Mouse (Mus musculus): ENCODE measurements around the gene Ube2j2. TPM values are rescaled to one million over a fixed set of nuclear protein-coding genes. Genes with fewer than 3 reads are reported as not detected.

Ube2j2 gene
- total and polyA plus RNA-seq, 3 experiments: 121 to 172 TPM; not detected in 1

DNA sequence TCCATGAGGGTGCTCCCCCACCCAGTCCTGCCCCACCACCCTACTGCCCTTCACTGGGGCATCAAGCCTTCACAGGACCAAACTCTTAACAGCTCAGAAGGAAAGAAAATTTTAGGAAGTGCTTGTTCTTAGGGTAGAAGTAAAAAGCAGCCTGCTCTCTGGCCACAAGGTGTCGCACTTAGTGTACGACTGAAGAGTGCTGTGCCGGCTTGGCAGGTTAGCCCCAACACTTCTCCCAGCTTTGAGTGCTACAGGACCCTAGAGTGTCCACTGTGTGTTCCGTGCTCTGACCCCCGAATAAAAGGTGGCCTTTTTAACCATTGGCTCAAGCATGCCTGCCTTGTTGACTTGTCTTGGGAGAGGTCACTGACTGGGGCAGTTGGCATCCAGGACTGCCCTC lies 15.6 kb downstream of the Ube2j2 start:
- Histone ChIP-seq H3K27ac (ENCODE audit: control insufficient read depth, low read depth, low read length) (no peak overlapping the region), H3K79me2 (ENCODE audit: control insufficient read depth, insufficient read depth, low read length, poor library complexity) (no peaks in the 10 kb centered on the region; the same call in 1 of the 2 replicates), H3K27me3 (ENCODE audit: control insufficient read depth in 1 of 2, insufficient read depth in 2 of 2, low read length in 2 of 2) (no peaks in the 10 kb centered on the region), H3K9ac (ENCODE audit: control insufficient read depth, low read depth, low read length, poor library complexity, severe bottlenecking) (peak overlapping the region; percentile 25; the same call in 1 of the 2 replicates), H3K4me1 (ENCODE audit: control insufficient read depth in 1 of 2, insufficient read depth in 2 of 2, low read length in 2 of 2) (peaks cover 0 to 5% of the 10 kb centered on the region in 2 experiments; a peak in 2 of 4 replicates), H3K9me3 (replicated peaks; ENCODE audit: insufficient read depth, low read length) (no peaks in the 10 kb centered on the region), H3K4me3 (ENCODE audit: control insufficient read depth in 1 of 2, insufficient read depth in 1 of 2, low read depth in 2 of 2, low read length in 2 of 2) (no peak overlapping the region), H3K36me3 (ENCODE audit: control insufficient read depth in 1 of 2, insufficient read depth in 2 of 2, low read length in 2 of 2) (peaks cover 6 to 11% of the 10 kb centered on the region in 2 experiments)
- TF ChIP-seq RAD21 (IDR thresholded peaks at IDR 0.05; ENCODE audit: low read depth, low read length) (peak; percentile 73), GABPA (IDR thresholded peaks at IDR 0.05; ENCODE audit: low read depth, low read length) (no peak), HCFC1 (IDR thresholded peaks at IDR 0.05; ENCODE audit: low read depth, low read length) (0 out of 2 replicates have a peak, but pooled peaks have one; percentile 35), USF2 (IDR thresholded peaks at IDR 0.05; ENCODE audit: borderline replicate concordance in 1 of 2, insufficient read depth in 1 of 2, low read depth in 1 of 2, low read length in 2 of 2) (no peak), EP300 (IDR thresholded peaks at IDR 0.05; ENCODE audit: low read depth in 1 of 2, low read length in 2 of 2) (no peak), ZMIZ1 (IDR thresholded peaks at IDR 0.05; ENCODE audit: low read depth, low read length) (no peak), MAX (IDR thresholded peaks at IDR 0.05; ENCODE audit: low read length) (no peak), SMC3 (IDR thresholded peaks at IDR 0.05; ENCODE audit: low read depth, low read length) (peak; percentile 78), MAFK (IDR thresholded peaks at IDR 0.05; ENCODE audit: borderline replicate concordance, low read depth, low read length) (no peak), CHD2 (IDR thresholded peaks at IDR 0.05; ENCODE audit: low read length) (no peak), ZNF384 (IDR thresholded peaks at IDR 0.05; ENCODE audit: low read depth, low read length) (no peak), CTCF (IDR thresholded peaks at IDR 0.05 in 2 of 3, conservative IDR thresholded peaks at IDR 0.05 in 1 of 3; ENCODE audit: control insufficient read depth in 1 of 3, insufficient read depth in 1 of 3, low read depth in 2 of 3, low read length in 3 of 3, poor library complexity in 1 of 3, severe bottlenecking in 1 of 3) (peak; percentile 58 to 82 (median 69)), POLR2AphosphoS2 (IDR thresholded peaks at IDR 0.05; ENCODE audit: low read length) (no peak), UBTF (IDR thresholded peaks at IDR 0.05; ENCODE audit: borderline replicate concordance, insufficient read depth, low read depth, low read length) (no peak), MEF2A (IDR thresholded peaks at IDR 0.05; ENCODE audit: extremely low read depth, insufficient replicate concordance, low read depth, low read length, poor library complexity, severe bottlenecking) (no peak), MAZ (IDR thresholded peaks at IDR 0.05; ENCODE audit: low read depth, low read length) (no peak), POLR2A (IDR thresholded peaks at IDR 0.05; ENCODE audit: control insufficient read depth in 1 of 2, insufficient read depth in 1 of 2, low read depth in 1 of 2, low read length in 2 of 2, poor library complexity in 1 of 2) (no peak), USF1 (IDR thresholded peaks at IDR 0.05; ENCODE audit: low read depth, low read length) (no peak), BHLHE40 (IDR thresholded peaks at IDR 0.05; ENCODE audit: borderline replicate concordance, low read depth, low read length) (no peak), MYC (IDR thresholded peaks at IDR 0.05; ENCODE audit: low read depth, low read length) (no peak), ETS1 (IDR thresholded peaks at IDR 0.05; ENCODE audit: low read depth, low read length) (no peak), TAL1 (IDR thresholded peaks at IDR 0.05; ENCODE audit: low read length) (no peak), MYB (IDR thresholded peaks at IDR 0.05; ENCODE audit: low read depth, low read length) (no peak), JUND (IDR thresholded peaks at IDR 0.05; ENCODE audit: low read depth, low read length) (no peak), ZKSCAN1 (IDR thresholded peaks at IDR 0.05; ENCODE audit: low read depth, low read length) (no peak), ZC3H11A (IDR thresholded peaks at IDR 0.05; ENCODE audit: low read depth, low read length) (peak; percentile 73), KAT2A (conservative IDR thresholded peaks at IDR 0.05; ENCODE audit: low read depth, low read length) (no peak), GATA1 (IDR thresholded peaks at IDR 0.05; ENCODE audit: low read depth, low read length) (no peak), MXI1 (IDR thresholded peaks at IDR 0.05; ENCODE audit: low read depth, low read length) (no peak), CHD1 (IDR thresholded peaks at IDR 0.05; ENCODE audit: low read depth, low read length) (no peak), SIN3A (IDR thresholded peaks at IDR 0.05; ENCODE audit: low read length) (no peak; the same call in 1 of the 2 replicates), TCF12 (IDR thresholded peaks at IDR 0.05; ENCODE audit: low read depth, low read length) (no peak), ELF1 (IDR thresholded peaks at IDR 0.05; ENCODE audit: low read depth, low read length) (no peak), NRF1 (IDR thresholded peaks at IDR 0.05; ENCODE audit: insufficient read depth, low read depth, low read length, poor library complexity, severe bottlenecking) (no peak)
- peak; percentile 93 for DNase-seq (ENCODE audit: low read depth, low spot score)

Measured in MEL (cell line).